Mouse (Mus musculus) gastrocnemius, postnatal 14 days (tissue): ENCODE results near the gene Gm20532. TPM values are rescaled to one million over a fixed set of nuclear protein-coding genes. Genes with fewer than 3 reads are reported as not detected.
A peak's percentile ranks its signal among the peaks of the same experiment; 100 is the strongest.

Experiments
- DNase-seq: peaks from one replicate; pipeline ENCODE4 v3.0.0; 2021; ENCODE audit warnings: mixed read lengths
- intact Hi-C: fragments of 180-260 bp; cut with DNase I; formaldehyde crosslinking; loops from one replicate; pipeline ENCODE4 v1.15.1; 2025; ENCODE audit warnings: low total_unique reads
- total RNA-seq, 2 experiments: library from RNA; stranded (reverse); gene quantifications; 2 replicates each; pipeline ENCODE4 v1.2.3; 2021

Gm20532 gene
- total RNA-seq, 2 experiments from 2014 or later = not detected

DNA sequence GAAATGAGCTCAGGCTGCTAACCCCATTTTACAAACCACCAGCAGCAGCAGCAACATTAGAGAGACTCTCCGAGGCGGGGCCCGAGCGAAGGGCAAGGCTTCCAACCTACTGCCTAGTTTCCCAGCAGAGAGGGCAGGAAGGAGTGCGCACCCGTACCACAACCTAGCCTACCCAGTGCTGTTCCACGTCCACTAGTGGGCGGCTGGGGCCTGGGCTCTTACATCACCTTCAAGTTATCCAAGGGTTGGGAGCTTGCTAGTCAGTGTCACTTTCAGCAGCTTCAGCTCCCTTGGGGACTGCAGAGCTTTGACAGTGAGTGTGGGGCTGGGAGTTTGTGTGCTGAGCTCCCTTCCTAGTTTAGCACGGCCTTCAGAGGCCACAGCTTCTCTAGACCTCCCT is 15.0 kb upstream of the Gm20532 start:
- intact Hi-C loops = no loop called here
- no peak for DNase-seq

DNA sequence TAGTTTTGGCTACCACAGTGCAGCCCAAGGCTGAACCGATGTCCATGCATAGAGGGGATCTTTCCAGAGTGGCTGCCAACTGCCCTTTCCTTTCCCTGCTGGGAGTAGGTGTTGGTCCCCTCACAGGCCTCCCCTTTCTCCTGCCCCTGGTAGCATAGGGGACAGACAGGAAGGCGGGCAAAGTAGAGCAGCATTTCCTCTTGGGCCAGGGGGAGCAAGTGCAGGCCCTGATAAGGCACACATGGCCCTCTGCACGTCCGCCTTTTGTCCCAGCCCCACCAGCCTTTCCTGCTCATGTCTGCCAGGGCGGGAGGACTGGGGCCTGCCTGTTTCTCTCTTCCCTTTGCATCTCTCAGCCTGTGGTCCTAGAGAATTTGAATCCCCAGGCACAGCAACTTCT is 14.6 kb upstream of the Gm20532 start:
- intact Hi-C loops = no loop called here
- DNase-seq = peak; percentile 41

DNA sequence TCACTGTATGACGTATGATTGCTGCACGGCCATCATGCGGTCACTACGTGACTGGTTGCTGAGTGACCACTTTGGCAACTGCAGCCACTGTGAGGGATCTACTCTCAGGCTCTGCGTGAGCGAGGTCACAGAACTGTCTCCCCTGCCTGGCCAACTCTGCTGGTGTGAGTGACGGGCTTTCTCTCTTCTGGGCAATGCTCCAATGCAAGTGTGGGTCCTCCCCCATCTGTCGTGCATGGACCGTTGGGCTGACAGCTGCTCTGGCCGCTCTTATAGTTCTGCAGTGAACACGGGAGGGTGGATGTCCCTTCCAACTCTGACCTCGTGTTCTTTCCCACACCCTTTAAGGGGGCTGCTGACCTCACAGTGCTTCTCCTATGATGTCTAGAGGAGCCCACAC is 13.0 kb upstream of the Gm20532 start:
- peak; percentile 66 for DNase-seq
- intact Hi-C loops = no loop called here

- no peak for DNase-seq
- intact Hi-C loops = no loop called here
These were observed 12.6 kb upstream of the Gm20532 start for GRCm38 (mm10) chr2:26573807-26574206.

DNA sequence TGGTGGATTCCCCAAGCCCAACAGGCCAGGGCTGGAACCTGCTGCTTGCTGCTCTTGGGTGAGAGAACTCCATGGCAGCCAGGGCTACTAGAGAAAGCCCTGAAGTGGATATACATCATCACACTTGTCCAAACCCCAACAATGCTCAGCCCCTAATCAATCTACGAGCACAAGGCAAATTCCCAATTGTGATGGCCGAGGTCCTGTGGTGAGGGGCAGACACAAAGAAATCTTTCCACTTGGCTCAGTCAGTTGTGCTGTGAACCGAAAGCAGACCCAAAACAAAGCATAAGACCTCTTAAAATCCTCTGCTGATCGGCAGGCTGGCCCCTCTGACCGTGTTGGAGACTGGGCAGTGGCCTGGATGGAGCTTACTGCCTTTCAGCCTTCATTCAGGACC is 11.6 kb upstream of the Gm20532 start:
- intact Hi-C loops = no loop called here

DNA sequence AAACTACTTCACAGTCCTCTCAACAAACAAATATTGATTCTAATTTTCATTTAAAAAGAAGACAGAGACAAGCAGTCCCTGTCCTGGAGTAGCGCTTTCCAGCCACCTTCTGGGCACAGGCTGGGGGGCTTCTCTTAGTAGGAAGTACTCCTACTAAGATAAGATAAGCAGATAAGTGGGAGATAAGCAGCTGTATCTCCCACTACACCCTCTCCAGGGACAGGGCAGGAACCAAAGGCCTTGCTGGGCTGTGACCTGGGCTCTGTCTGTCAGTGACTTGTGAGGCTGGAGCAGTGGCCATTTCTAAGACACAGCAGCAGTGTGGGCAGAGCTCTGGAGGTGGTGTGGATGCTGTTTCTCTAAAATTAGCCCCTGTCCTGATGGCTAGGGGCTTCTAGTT is 11.1 kb upstream of the Gm20532 start:
- DNase-seq = no peak
- intact Hi-C loops = no loop called here

More for the DNA sequence above, 11.6 kb upstream of the Gm20532 start:
- DNase-seq = no peak

DNA sequence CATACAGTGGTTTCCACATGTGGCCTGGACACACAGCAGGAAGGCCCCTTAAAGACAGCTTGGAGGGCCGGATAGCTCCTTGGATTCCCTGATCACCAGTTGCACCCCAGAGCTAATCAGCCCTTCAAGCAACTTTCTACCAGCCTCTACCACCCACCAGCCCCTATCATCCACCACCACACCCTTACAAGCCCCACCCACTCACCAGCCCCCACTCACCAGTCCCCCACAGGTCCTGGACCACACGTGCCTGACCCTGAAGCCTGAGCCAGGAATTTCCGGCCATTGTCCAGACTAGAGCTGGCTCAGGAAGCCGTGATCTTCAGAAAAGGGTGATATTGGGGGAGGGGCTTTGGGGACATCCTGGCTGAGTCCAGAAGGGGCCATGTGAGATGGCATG is 10.6 kb upstream of the Gm20532 start:
- intact Hi-C loops = no loop called here
- DNase-seq = peak; percentile 43

DNA sequence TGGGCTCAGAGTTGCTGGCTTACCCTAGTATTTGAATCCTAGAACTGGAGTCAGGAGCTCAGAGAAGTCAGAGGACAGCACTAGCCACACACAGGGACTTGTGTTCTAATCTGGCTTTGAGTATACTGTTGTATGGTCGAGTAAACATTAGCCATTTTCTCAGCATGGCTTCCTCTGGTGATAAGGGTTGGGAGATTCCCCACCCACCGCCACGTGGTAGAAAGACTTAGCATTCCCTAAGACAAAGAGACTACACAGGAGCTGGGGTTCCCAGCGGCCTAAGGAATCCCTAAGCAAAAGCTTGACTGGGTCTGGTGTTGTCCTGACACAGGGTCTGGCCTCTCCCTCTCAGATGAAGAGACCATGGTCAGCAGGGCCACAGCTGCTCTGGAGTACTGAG is 10.0 kb upstream of the Gm20532 start:
- DNase-seq = no peak
- intact Hi-C loops = no loop called here

DNA sequence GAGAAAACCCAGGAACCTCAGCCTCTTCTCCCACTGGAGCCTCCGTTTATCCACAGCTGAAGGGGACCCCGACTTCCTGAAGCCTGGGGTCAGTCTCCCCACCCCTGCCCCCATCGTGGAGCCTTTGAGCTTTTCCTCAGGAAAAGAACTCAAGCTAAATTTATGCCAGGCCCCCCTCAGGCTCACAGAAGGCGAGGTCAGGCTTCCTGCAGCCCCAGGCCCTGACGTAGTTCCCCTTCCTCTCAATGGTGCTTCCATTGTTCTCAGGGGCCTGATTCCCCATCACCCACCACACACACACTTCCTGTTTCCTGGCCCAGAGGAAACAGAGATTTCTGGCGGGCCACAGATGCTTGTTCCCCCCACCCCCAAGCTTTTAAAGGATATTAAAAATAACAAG is 8.1 kb upstream of the Gm20532 start:
- intact Hi-C loops = no loop called here
- DNase-seq = peak; percentile 40

- intact Hi-C loops = no loop called here
- no peak for DNase-seq
These were observed 6.7 kb upstream of the Gm20532 start, which contains the start of gene Egfl7 for GRCm38 (mm10) chr2:26579714-26580113. TSS of gene Egfl7 (plus strand) at chr2:26580014.

- no peak for DNase-seq
- intact Hi-C loops = no loop called here
These were observed 5.7 kb upstream of the Gm20532 start for GRCm38 (mm10) chr2:26580751-26581150.

GRCm38 (mm10) chr2:26582203-26582602 is 4.2 kb upstream of the Gm20532 start:
- no peak for DNase-seq
- intact Hi-C loops = no loop called here

- intact Hi-C loops = no loop called here
- DNase-seq = no peak
These were observed 3.7 kb upstream of the Gm20532 start for GRCm38 (mm10) chr2:26582741-26583140.

GRCm38 (mm10) chr2:26583640-26584039 is 2.8 kb upstream of the Gm20532 start:
- DNase-seq = peak; percentile 37
- intact Hi-C loops = no loop called here

DNA sequence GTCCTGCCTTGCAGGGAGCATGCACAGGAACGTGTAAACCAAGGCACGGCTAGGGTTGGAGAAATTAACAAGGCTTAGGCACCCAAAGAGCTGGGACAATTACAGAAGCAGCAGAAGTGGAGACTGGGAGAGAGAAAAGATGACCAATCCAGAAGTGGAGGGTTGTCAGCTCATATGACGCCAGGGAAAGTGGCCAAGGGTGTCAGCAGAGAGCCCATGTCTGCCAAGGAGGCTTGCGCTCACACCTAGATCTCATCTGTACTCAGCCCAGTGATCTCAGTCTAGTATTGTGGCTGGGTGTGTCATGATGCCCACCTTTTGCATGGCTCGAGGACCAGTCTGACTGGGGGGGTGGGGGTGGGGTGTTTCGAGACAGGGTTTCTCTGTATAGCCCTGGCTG is 726 bp upstream of the Gm20532 start:
- peak; percentile 44 for DNase-seq

GRCm38 (mm10) chr2:26587044-26587405 is 586 bp downstream of the Gm20532 start:
- no peak for DNase-seq
- intact Hi-C loops = no loop called here

More for the DNA sequence above, 726 bp upstream of the Gm20532 start:
- intact Hi-C loops = no loop called here

DNA sequence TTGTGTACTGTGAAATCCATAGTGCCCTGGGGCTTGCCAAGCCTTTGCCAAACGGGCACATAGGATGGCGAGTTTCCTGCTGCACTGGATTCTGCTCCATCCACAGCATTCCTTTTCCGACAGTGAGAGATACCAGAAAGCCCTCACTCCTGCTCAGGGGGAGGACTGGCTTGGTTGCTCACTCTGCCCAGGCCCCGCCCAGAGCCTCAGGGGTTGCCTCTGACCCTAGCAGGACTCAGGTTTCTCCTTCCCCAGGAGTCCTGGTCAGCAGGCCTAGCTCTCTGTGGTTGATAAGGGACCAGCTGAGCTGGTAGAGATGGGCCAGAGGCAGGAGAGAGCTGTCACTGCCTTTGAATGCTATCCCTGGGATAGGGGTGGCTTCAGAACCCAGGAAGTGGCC is 2.1 kb downstream of the Gm20532 start:
- intact Hi-C loops = no loop called here
- DNase-seq = no peak

DNA sequence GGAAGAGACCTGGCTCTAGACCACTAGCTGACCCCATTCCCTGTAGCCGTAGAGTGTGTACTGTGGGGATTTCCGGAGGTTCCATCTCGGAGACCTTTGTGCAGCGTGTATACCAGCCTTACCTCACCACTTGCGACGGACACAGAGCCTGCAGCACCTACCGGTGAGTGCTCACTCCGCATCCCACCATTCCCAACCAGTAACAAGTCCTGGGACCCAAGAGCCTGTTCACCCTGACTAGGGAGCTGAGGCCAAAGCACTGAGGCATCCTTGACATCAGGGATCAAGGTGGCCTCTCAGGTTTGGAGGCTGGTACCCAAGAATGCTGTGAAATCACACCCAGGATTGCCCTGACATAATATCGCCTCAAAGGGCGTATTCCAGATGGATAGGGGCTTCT is 2.8 kb downstream of the Gm20532 start:
- DNase-seq = peak; percentile 3
- intact Hi-C loops = no loop called here

DNA sequence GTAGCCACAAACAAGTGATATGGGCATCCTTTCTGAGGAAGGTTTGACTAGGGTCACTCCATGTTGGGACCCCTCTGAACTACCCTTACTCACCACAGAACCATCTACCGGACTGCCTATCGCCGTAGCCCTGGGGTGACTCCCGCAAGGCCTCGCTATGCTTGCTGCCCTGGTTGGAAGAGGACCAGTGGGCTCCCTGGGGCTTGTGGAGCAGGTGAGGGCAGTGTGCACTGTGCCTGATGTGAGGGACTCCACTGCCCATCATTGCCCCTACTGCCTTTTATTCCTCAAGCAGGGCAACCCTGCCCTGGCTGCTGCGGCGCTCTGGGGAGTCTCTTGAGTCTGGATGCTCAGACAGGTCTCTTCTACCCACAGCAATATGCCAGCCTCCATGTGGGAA is 3.8 kb downstream of the Gm20532 start:
- intact Hi-C loops = no loop called here
- no peak for DNase-seq

DNA sequence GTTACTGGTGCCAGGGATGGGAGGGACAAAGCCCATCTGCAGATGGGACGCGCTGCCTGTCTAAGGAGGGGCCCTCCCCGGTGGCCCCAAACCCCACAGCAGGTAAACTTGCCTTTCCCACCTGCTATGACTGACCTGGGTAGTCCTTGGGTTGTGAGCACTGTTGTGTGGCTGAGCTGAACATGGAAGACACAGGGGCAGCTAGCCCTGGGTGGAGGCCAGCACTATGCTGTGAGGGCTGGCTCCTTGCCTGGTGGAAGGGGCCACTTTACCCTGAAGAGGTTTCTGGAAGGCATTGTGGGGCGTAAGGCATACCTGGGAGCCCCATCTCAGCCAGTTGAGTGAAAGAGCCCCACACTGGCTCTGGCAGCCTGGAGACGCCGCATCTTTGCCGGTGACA is 4.5 kb downstream of the Gm20532 start:
- intact Hi-C loops = no loop called here
- DNase-seq = no peak

GRCm38 (mm10) chr2:26591416-26591815 is 5.0 kb downstream of the Gm20532 start:
- intact Hi-C loops = no loop called here
- DNase-seq = no peak

- no peak for DNase-seq
- intact Hi-C loops = no loop called here
These were observed 7.0 kb downstream of the Gm20532 start for GRCm38 (mm10) chr2:26593211-26594021.
